Mouse (Mus musculus): ENCODE measurements at regions not wholly inside any gene's neighbourhood (a gene's known extent, or its start where the extent isn't known, plus 50 kb on each side); places are given as distances from the start of the nearest gene placed in this dataset.

DNA sequence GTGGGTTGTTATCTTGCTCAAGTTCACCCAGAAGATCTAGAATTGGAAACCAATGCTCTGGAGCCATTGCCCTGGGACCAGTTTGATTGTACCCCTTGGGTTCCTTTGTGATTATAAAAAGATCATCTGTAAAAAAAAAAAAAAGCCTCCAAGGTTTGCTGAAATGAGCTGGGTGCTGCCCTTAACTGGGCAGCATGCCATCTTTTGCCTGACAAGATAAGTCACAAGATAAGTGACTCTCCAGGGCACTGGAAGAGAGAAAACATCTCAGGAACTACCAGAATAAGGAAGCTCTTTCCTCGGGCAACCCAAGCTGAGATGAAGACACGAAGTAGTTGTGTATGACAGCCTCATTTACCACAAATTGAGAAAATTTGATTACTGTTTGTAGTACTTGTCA lies 202.7 kb upstream of the Eci2 start:
- no peak for DNase-seq (ENCODE audit: low spot score)
- H3K27me3 ChIP-seq (replicated peaks; ENCODE audit: low read depth, poor library complexity, severe bottlenecking) = no peaks in the 10 kb centered on the region
- no peaks in the 10 kb centered on the region for H3K4me1 ChIP-seq
- H3K4me3 ChIP-seq = no peak overlapping the region
- 70% methylated on average over 2 of the region's 2 CpGs for WGBS
- H3K36me3 ChIP-seq (replicated peaks) = no peaks in the 10 kb centered on the region
- H3K9me3 ChIP-seq = no peaks in the 10 kb centered on the region
- H3K27ac ChIP-seq (replicated peaks) = no peak overlapping the region

DNA sequence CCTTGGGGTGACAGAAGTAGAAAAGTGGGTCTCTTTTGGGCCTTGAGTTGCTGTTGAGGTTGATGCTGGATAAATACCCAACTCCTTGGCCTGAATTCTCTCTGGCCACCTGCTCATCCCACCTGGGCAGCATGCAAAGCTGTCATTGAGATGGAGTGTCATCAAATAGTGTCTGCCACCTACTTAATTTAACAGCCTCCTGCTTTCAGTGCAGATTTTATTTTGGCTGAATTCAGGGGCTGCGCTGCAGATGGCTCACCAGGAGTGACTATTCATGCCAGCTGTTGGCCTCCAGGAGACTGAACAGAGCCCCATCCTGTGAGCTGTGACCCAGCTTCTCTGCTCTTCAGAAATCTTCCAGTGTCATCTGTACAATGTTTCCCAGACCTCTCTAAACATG lies 206.7 kb upstream of the Eci2 start:
- Histone ChIP-seq H3K9me3 (no peaks in the 10 kb centered on the region), H3K4me1 (no peaks in the 10 kb centered on the region), H3K27me3 (replicated peaks; ENCODE audit: low read depth, poor library complexity, severe bottlenecking) (no peaks in the 10 kb centered on the region), H3K27ac (replicated peaks) (no peak overlapping the region), H3K4me3 (no peak overlapping the region), H3K36me3 (replicated peaks) (no peaks in the 10 kb centered on the region)
- DNase-seq (ENCODE audit: low spot score) = no peak
- WGBS = 85% methylated on average over 1 of the region's 1 CpGs

DNA sequence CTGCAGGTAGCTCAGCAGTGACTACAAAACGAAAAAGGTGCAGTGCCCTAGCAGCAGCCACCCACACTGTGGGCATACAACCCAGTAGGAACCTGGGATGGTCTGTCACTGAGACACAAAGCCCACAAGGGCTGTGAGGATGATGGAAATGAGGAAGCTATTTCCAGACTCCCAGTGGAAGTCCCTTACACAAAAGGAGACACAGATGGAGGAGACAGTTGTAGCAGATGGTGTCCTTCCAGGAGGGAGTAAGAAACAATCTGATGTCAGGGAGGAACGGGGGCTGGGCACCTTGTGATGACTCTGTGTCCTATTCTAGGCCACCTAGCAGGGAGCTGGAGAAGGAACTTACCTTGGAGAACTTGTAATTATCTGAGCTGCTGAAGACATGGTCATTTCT lies 214.5 kb upstream of the Eci2 start:
- no peaks in the 10 kb centered on the region for H3K9me3 ChIP-seq
- H3K27ac ChIP-seq (replicated peaks) = no peak overlapping the region
- 71% methylated on average over 2 of the region's 2 CpGs for WGBS
- no peak overlapping the region for H3K4me3 ChIP-seq
- no peaks in the 10 kb centered on the region for H3K27me3 ChIP-seq (replicated peaks; ENCODE audit: low read depth, poor library complexity, severe bottlenecking)
- H3K36me3 ChIP-seq (replicated peaks) = no peaks in the 10 kb centered on the region
- H3K4me1 ChIP-seq = no peaks in the 10 kb centered on the region
- no peak for DNase-seq (ENCODE audit: low spot score)

DNA sequence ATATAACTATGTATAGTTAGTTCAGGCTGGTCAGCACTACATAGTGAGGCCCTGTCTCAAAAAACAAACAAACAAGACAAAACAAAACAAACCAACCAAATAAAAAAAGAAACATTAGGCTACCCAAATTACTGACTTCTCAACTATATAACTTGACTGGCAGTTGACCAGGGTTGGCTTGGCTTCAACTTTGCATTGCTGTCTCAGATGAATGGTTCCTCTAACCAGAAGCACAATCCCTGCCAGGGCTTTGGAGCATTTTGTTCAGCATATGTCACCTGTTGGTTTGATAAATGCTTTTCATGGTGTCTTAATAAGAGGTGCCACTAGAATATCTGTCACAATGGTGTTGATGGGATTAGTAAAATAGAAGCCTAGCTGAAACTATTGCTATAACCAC lies 217.1 kb upstream of the Eci2 start:
- H3K36me3 ChIP-seq (replicated peaks) = no peaks in the 10 kb centered on the region
- no peaks in the 10 kb centered on the region for H3K4me1 ChIP-seq
- no peaks in the 10 kb centered on the region for H3K9me3 ChIP-seq
- no peak for DNase-seq (ENCODE audit: low spot score)
- H3K27ac ChIP-seq (replicated peaks) = no peak overlapping the region
- no peaks in the 10 kb centered on the region for H3K27me3 ChIP-seq (replicated peaks; ENCODE audit: low read depth, poor library complexity, severe bottlenecking)
- no peak overlapping the region for H3K4me3 ChIP-seq

DNA sequence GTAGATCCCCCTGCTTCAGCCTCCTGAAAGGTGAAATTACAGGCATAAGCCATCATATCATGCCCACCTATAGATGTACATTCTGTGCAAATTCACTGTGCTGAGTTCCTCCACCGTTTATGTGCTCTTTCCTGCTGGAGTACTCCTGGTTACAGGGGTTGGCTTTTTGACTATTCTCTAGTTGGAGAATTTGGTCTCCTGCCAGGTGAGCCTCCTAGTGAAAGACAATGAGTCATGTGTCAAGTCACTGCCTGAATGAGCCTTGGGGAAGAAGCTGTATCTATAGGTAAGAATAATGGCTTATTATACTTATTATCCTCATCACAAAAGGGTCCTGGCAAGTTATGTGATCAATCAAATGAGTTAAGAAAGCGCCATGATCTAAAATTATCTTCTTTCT lies 230.5 kb upstream of the Eci2 start:
- 90% methylated on average over 2 of the region's 2 CpGs for WGBS
- DNase-seq (ENCODE audit: low spot score) = no peak

DNA sequence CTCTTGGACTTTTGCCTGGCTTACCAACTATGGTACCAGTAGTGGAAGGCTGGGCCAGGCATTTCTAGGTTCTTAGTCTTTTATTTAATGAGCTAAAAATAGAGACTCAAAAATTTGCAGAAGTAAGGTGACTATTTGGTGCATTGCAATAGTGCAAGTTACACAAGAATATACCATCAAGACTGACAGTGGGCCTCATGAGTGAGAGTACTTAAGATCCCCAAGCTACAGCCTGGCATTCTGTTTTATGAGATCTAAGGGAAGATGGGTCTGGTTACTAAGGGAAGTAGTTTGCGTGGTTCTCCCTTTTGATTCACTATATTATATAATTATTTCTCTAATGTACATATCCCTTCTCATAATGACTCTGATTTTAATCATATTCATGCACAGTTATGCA lies 231.8 kb upstream of the Eci2 start:
- no peak overlapping the region for H3K4me3 ChIP-seq
- H3K9me3 ChIP-seq = no peaks in the 10 kb centered on the region
- no peak overlapping the region for H3K27ac ChIP-seq (replicated peaks)
- no peak for DNase-seq (ENCODE audit: low spot score)
- no peaks in the 10 kb centered on the region for H3K4me1 ChIP-seq
- H3K36me3 ChIP-seq (replicated peaks) = no peaks in the 10 kb centered on the region
- 93% methylated on average over 1 of the region's 1 CpGs for WGBS
- H3K27me3 ChIP-seq (replicated peaks; ENCODE audit: low read depth, poor library complexity, severe bottlenecking) = no peaks in the 10 kb centered on the region

More for the DNA sequence above, 230.5 kb upstream of the Eci2 start:
- H3K9me3 ChIP-seq = no peaks in the 10 kb centered on the region
- H3K4me3 ChIP-seq = no peak overlapping the region
- no peaks in the 10 kb centered on the region for H3K27me3 ChIP-seq (replicated peaks; ENCODE audit: low read depth, poor library complexity, severe bottlenecking)
- H3K4me1 ChIP-seq = no peaks in the 10 kb centered on the region
- H3K27ac ChIP-seq (replicated peaks) = no peak overlapping the region
- H3K36me3 ChIP-seq (replicated peaks) = no peaks in the 10 kb centered on the region

DNA sequence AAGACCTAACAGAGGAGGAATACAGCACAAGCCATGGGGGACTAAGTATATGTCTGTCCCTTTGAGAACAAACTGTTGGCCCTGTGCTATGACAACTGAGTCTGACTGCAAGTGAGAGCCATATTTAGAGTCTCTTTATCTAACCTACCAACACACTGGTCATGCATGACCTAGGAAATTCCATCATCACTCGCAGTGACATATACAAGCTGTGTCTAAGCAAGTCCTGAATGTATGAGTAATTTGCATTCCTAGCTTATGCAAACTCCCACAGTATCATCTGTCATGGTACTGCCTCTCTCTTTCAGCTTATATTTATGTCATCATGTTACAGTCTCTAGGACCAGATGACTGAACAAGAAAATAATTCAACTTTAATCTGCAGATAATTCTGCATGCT lies 257.1 kb upstream of the Eci2 start:
- 83% methylated on average over 1 of the region's 1 CpGs for whole genome bisulfite sequencing
- DNase-seq (ENCODE audit: low spot score) = no peak
- Histone ChIP-seq H3K4me3 (no peak overlapping the region), H3K4me1 (no peaks in the 10 kb centered on the region), H3K36me3 (replicated peaks) (no peaks in the 10 kb centered on the region), H3K27ac (replicated peaks) (no peak overlapping the region), H3K27me3 (replicated peaks; ENCODE audit: low read depth, poor library complexity, severe bottlenecking) (no peaks in the 10 kb centered on the region), H3K9me3 (no peaks in the 10 kb centered on the region)

DNA sequence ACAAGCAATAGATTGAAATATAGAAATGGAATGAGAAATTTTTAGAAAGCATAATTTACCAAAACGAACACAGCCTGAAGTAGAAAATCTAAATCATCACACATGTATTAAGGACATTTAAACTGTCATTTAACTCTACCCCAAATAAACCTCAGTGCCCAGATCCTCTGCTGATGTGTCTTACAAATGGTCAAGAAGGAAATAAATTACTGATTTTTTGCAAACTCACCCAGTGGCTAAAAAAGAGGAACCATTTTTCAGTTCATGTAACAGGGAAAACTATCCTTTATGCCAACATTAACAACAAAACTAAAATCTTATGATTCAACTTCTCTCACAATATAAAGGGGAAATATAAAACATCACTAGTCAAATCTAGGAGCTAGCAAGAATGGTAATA lies 275.2 kb upstream of the Eci2 start:
- no peaks in the 10 kb centered on the region for H3K27me3 ChIP-seq (replicated peaks; ENCODE audit: low read depth, poor library complexity, severe bottlenecking)
- 82% methylated on average over 1 of the region's 1 CpGs for WGBS

DNA sequence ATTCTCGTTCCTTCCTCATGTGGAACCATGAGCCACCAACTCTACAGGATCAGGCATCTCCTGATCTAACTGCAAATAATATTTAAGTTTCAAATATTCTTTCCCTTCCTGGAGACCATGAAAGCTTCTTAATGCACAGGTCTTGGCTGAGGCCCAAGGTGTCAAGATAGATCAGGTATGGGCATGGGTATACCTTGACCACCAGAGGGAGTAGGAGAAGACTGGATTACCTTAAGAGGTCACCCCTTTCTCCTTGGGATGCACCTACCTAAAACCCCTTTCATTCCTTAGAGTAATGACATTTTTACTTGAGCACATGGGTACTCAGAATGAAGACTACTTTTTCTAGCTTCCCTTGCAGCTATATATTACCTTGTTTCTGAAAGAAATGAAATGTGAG lies 289.9 kb upstream of the Eci2 start:
- 93% methylated on average over 1 of the region's 1 CpGs for WGBS
- Histone ChIP-seq H3K27ac (replicated peaks) (no peak overlapping the region), H3K9me3 (no peaks in the 10 kb centered on the region), H3K36me3 (replicated peaks) (no peaks in the 10 kb centered on the region), H3K27me3 (replicated peaks; ENCODE audit: low read depth, poor library complexity, severe bottlenecking) (no peaks in the 10 kb centered on the region), H3K4me3 (no peak overlapping the region), H3K4me1 (no peaks in the 10 kb centered on the region)
- DNase-seq (ENCODE audit: low spot score) = no peak

More for the DNA sequence above, 275.2 kb upstream of the Eci2 start:
- Histone ChIP-seq H3K9me3 (no peaks in the 10 kb centered on the region), H3K27ac (replicated peaks) (no peak overlapping the region), H3K4me3 (no peak overlapping the region), H3K4me1 (no peaks in the 10 kb centered on the region), H3K36me3 (replicated peaks) (no peaks in the 10 kb centered on the region)
- DNase-seq (ENCODE audit: low spot score) = no peak

DNA sequence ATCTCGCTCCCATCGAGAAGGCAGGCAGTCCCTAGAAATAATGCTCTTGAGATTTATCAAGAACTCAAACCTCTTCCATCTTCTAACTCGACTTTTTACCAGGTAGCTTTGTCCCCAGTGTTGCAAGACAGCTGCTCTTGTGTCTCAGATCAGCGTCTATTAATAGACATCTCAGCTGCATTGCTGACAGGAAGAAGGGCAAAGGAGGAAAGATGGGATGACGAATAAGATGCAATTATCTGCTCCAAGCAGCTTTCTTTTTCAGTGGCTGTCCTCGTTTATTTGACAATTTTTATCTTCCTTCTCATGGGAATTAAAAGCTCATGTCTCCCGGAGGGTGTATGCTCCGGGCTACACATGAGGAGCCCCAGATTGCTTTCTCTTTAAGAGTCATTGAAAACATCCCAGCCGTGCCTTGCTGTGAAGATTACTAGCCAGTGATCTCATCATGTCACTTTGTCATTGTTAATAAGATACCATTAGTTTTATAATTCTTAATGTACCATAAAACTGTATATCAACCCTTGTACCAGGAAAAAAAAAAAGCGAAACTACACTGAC lies 299.9 kb upstream of the Eci2 start:
- Histone ChIP-seq H3K36me3 (replicated peaks) (no peaks in the 10 kb centered on the region), H3K27ac (replicated peaks) (no peak overlapping the region), H3K9me3 (no peaks in the 10 kb centered on the region), H3K4me3 (no peak overlapping the region), H3K27me3 (replicated peaks; ENCODE audit: low read depth, poor library complexity, severe bottlenecking) (no peaks in the 10 kb centered on the region), H3K4me1 (no peaks in the 10 kb centered on the region)
- 60% methylated on average over 10 of the region's 10 CpGs for WGBS
- no peak for DNase-seq (ENCODE audit: low spot score)

DNA sequence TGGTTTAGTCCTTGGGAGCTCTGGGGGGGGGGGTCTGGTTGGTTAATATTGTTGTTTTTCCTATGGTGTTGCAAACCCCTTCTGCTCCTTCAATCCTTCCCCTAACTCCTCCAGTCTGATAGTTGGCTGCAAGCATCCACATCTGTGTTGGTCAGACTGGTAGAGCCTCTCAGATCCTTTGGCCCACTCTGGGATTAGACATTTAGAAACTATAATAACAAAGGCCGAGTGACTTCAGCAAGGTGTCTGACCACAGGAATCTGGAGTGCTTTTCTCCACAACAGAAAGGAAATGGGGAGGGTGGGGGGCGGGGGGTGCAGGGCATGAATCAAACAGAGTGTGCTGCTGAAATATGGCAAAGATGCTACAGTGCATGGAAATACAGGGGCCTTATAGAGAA lies 301.4 kb upstream of the Eci2 start:
- H3K4me3 ChIP-seq = no peak overlapping the region
- no peaks in the 10 kb centered on the region for H3K27me3 ChIP-seq (replicated peaks; ENCODE audit: low read depth, poor library complexity, severe bottlenecking)
- no peaks in the 10 kb centered on the region for H3K9me3 ChIP-seq
- no peaks in the 10 kb centered on the region for H3K36me3 ChIP-seq (replicated peaks)
- H3K27ac ChIP-seq (replicated peaks) = no peak overlapping the region
- no peaks in the 10 kb centered on the region for H3K4me1 ChIP-seq
- DNase-seq (ENCODE audit: low spot score) = no peak
- 58% methylated on average over 2 of the region's 2 CpGs for WGBS

DNA sequence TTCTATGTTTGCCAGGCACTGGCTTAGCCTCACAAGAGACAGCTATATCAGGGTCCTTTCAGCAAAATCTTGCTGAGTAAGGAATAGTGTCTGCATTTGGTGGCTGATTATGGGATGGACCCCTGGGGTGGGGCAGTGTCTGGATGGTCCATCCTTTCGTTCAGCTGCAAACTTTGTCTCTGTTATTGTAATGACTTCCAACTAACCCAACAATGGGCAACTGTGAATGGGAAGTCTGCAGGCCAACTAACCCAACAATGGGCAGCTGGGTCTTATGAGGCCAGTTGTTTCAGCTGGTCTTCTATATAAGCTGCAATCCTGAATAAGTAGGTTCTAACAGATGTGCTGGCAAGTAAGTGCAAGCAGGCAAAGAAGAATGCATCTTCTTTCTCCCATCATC lies 304.0 kb upstream of the Eci2 start:
- H3K27ac ChIP-seq (replicated peaks) = no peak overlapping the region
- H3K36me3 ChIP-seq (replicated peaks) = no peaks in the 10 kb centered on the region
- H3K4me3 ChIP-seq = no peak overlapping the region
- no peaks in the 10 kb centered on the region for H3K27me3 ChIP-seq (replicated peaks; ENCODE audit: low read depth, poor library complexity, severe bottlenecking)
- no peak for DNase-seq (ENCODE audit: low spot score)
- no peaks in the 10 kb centered on the region for H3K4me1 ChIP-seq
- WGBS = 57% methylated on average over 1 of the region's 1 CpGs
- H3K9me3 ChIP-seq = no peaks in the 10 kb centered on the region

DNA sequence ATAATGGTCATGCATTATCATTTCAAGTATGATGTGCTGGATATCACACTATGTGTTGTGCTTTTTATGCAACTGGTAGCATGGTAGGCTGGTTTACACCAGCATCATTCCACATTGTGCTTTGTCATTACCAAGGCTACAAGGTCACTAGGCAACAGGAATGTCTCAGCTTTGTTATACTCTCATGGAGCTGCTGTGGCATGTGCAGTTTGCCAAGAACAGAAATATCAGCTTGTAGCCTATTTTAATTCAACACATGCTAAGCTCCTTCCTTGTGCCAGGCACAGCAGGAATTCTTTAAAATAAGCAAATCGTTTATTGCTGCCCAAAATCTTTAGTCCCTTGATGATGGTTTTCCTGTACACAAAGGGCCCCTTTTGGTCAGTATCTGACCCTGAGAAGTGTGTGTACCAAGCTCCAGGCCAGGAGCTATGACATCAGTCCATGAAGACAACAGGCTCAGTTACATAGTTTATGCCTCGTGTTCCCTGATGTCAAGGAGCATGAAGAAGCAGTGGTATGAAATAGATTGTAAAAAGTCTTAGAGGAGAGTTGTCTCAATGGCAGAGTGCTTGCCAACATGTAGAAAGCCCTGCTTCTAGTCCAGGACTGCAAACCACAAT lies 314.0 kb upstream of the Cdyl start:
- DNase-seq (ENCODE audit: low spot score) = no peak
- no peak overlapping the region for H3K4me3 ChIP-seq
- no peaks in the 10 kb centered on the region for H3K27me3 ChIP-seq (replicated peaks; ENCODE audit: low read depth, poor library complexity, severe bottlenecking)
- H3K27ac ChIP-seq (replicated peaks) = no peak overlapping the region
- H3K36me3 ChIP-seq (replicated peaks) = no peaks in the 10 kb centered on the region
- H3K4me1 ChIP-seq = no peaks in the 10 kb centered on the region
- H3K9me3 ChIP-seq = no peaks in the 10 kb centered on the region
- 78% methylated on average over 2 of the region's 2 CpGs for WGBS

DNA sequence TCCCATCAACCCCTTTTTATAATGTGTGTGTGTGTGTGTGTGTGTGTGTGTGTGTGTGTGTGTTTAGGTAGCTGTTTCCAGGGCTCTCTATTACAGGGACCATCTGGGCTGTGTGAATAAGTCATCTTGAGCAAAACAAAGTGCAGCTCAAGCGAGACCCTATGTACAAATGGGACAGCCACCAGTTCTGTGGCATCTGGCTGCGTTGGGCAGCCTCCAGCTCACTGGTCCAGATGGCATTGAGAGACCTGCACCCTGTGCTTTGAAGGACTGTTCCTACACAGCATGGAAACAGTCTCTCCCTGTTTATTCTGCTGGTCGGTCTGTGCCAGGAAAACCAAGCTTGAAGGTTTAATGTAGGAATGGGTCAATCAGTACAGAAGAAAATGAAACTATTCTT lies 311.4 kb upstream of the Cdyl start:
- Histone ChIP-seq H3K27ac (replicated peaks) (no peak overlapping the region), H3K4me3 (no peak overlapping the region), H3K4me1 (no peaks in the 10 kb centered on the region), H3K36me3 (replicated peaks) (no peaks in the 10 kb centered on the region), H3K9me3 (no peaks in the 10 kb centered on the region), H3K27me3 (replicated peaks; ENCODE audit: low read depth, poor library complexity, severe bottlenecking) (no peaks in the 10 kb centered on the region)
- WGBS = 82% methylated on average over 3 of the region's 3 CpGs
- no peak for DNase-seq (ENCODE audit: low spot score)

All from embryonic facial prominence, embryonic 10.5 days (tissue).